Mouse (Mus musculus): ENCODE results near the gene Endog. TPM values are rescaled to one million over a fixed set of nuclear protein-coding genes. Genes with fewer than 3 reads are reported as not detected.
A peak's percentile ranks its signal among the peaks of the same experiment; 100 is the strongest.
"Not testable (repeated sequence)": the region's sequence is repeated elsewhere in the genome, so short reads cannot be mapped to it uniquely, and the experiment has no call there.

Gene Endog
- polyA plus RNA-seq, 1 experiment from 2014 or later: 20.4 TPM

- Histone ChIP-seq H3K27me3 (replicated peaks) (no peaks in the 10 kb centered on the region), H3K4me3 (no peak overlapping the region), H3K9me3 (no peaks in the 10 kb centered on the region), H3K36me3 (replicated peaks) (peaks cover 18% of the 10 kb centered on the region), H3K9ac (no peak overlapping the region), H3K4me1 (peaks cover 28% of the 10 kb centered on the region), H3K27ac (no peak overlapping the region), H3K4me2 (no peak overlapping the region)
- ATAC-seq (replicated peaks): no peak
- WGBS: 89% methylated on average over 8 of the region's 8 CpGs
Observed at GRCm38 (mm10) chr2:30175897-30176296, 4.6 kb downstream of the Endog start.

GRCm38 (mm10) chr2:30176561-30176960, 5.3 kb downstream of the Endog start:
- H3K27me3 ChIP-seq (replicated peaks): no peaks in the 10 kb centered on the region
- 100% methylated on average over 2 of the region's 2 CpGs for WGBS
- no peak overlapping the region for H3K4me2 ChIP-seq
- H3K9ac ChIP-seq: no peak overlapping the region
- peaks cover 28% of the 10 kb centered on the region for H3K4me1 ChIP-seq
- no peak overlapping the region for H3K27ac ChIP-seq
- H3K36me3 ChIP-seq (replicated peaks): peaks cover 18% of the 10 kb centered on the region
- no peak for ATAC-seq (replicated peaks)
- no peaks in the 10 kb centered on the region for H3K9me3 ChIP-seq
- no peak overlapping the region for H3K4me3 ChIP-seq

GRCm38 (mm10) chr2:30177700-30178675, 6.7 kb downstream of the Endog start, which contains the start of gene Spout1:
TSS of gene Spout1 (minus strand) at chr2:30178459.
- Histone ChIP-seq H3K9ac (peak within 1 kb of the TSS; percentile 67), H3K9me3 (no peaks in the 10 kb centered on the region), H3K27ac (peak within 1 kb of the TSS; percentile 40; the same call in 1 of the 2 replicates), H3K4me3 (peak within 1 kb of the TSS; percentile 69), H3K27me3 (replicated peaks) (no peaks in the 10 kb centered on the region), H3K4me1 (peaks cover 17% of the 10 kb centered on the region), H3K36me3 (replicated peaks) (peaks cover 18% of the 10 kb centered on the region), H3K4me2 (peak within 1 kb of the TSS; percentile 78)
- ATAC-seq (replicated peaks): peak; percentile 99
- 3% methylated on average over 54 of the region's 54 CpGs for WGBS

GRCm38 (mm10) chr2:30178711-30179110, 7.4 kb downstream of the Endog start:
- Histone ChIP-seq H3K4me3 (peak overlapping the region; percentile 69), H3K4me2 (peak overlapping the region; percentile 78), H3K36me3 (replicated peaks) (peaks cover 16% of the 10 kb centered on the region), H3K4me1 (peaks cover 15% of the 10 kb centered on the region)
- H3K27ac ChIP-seq; H3K9ac ChIP-seq; H3K9me3 ChIP-seq; H3K27me3 ChIP-seq (replicated peaks): not testable (repeated sequence)
- peak; percentile 22; the same call in 1 of the 2 replicates for ATAC-seq (replicated peaks)
- 44% methylated on average over 7 of the region's 7 CpGs for WGBS

- Histone ChIP-seq H3K9ac (no peak overlapping the region), H3K4me2 (no peak overlapping the region), H3K27ac (no peak overlapping the region), H3K9me3 (no peaks in the 10 kb centered on the region), H3K4me3 (no peak overlapping the region), H3K27me3 (replicated peaks) (no peaks in the 10 kb centered on the region), H3K36me3 (replicated peaks) (no peaks in the 10 kb centered on the region), H3K4me1 (peaks cover 7% of the 10 kb centered on the region)
- 77% methylated on average over 2 of the region's 2 CpGs for WGBS
- no peak for ATAC-seq (replicated peaks)
Observed at GRCm38 (mm10) chr2:30182424-30182823, 11.1 kb downstream of the Endog start.

GRCm38 (mm10) chr2:30183721-30184120, 12.4 kb downstream of the Endog start:
- Histone ChIP-seq H3K27ac (no peak overlapping the region), H3K9me3 (no peaks in the 10 kb centered on the region), H3K4me2 (no peak overlapping the region), H3K36me3 (replicated peaks) (no peaks in the 10 kb centered on the region), H3K27me3 (replicated peaks) (no peaks in the 10 kb centered on the region), H3K9ac (no peak overlapping the region), H3K4me1 (no peaks in the 10 kb centered on the region), H3K4me3 (no peak overlapping the region)
- WGBS: 74% methylated on average over 3 of the region's 3 CpGs
- ATAC-seq (replicated peaks): no peak

GRCm38 (mm10) chr2:30185276-30185675, 14.0 kb downstream of the Endog start:
- Histone ChIP-seq H3K4me3 (no peak overlapping the region), H3K4me1 (no peaks in the 10 kb centered on the region)
- WGBS: 96% methylated on average over 6 of the region's 6 CpGs

GRCm38 (mm10) chr2:30185681-30186080, 14.4 kb downstream of the Endog start:
- Histone ChIP-seq H3K9ac (no peak overlapping the region), H3K27me3 (replicated peaks) (no peaks in the 10 kb centered on the region), H3K4me2 (no peak overlapping the region), H3K27ac (no peak overlapping the region), H3K4me1 (no peaks in the 10 kb centered on the region), H3K36me3 (replicated peaks) (no peaks in the 10 kb centered on the region), H3K9me3 (no peaks in the 10 kb centered on the region), H3K4me3 (no peak overlapping the region)
- ATAC-seq (replicated peaks): no peak
- WGBS: 90% methylated on average over 3 of the region's 3 CpGs

More at GRCm38 (mm10) chr2:30185276-30185675, 14.0 kb downstream of the Endog start:
- Histone ChIP-seq H3K9ac (no peak overlapping the region), H3K4me2 (no peak overlapping the region), H3K27ac (no peak overlapping the region), H3K27me3 (replicated peaks) (no peaks in the 10 kb centered on the region), H3K9me3 (no peaks in the 10 kb centered on the region), H3K36me3 (replicated peaks) (no peaks in the 10 kb centered on the region)
- no peak for ATAC-seq (replicated peaks)

GRCm38 (mm10) chr2:30191790-30192580, 20.7 kb downstream of the Endog start:
- no peak for ATAC-seq (replicated peaks)
- Histone ChIP-seq H3K27ac (no peak overlapping the region), H3K4me1 (no peaks in the 10 kb centered on the region), H3K4me2 (no peak overlapping the region), H3K9ac (no peak overlapping the region), H3K36me3 (replicated peaks) (no peaks in the 10 kb centered on the region), H3K4me3 (no peak overlapping the region), H3K27me3 (replicated peaks) (no peaks in the 10 kb centered on the region), H3K9me3 (no peaks in the 10 kb centered on the region)
- WGBS: 89% methylated on average over 12 of the region's 12 CpGs

GRCm38 (mm10) chr2:30194656-30195055, 23.4 kb downstream of the Endog start:
- H3K4me3 ChIP-seq: no peak overlapping the region
- 77% methylated on average over 3 of the region's 3 CpGs for WGBS
- no peaks in the 10 kb centered on the region for H3K4me1 ChIP-seq
- no peak overlapping the region for H3K27ac ChIP-seq
- ATAC-seq (replicated peaks): no peak
- no peaks in the 10 kb centered on the region for H3K9me3 ChIP-seq
- H3K27me3 ChIP-seq (replicated peaks): no peaks in the 10 kb centered on the region
- H3K36me3 ChIP-seq (replicated peaks): no peaks in the 10 kb centered on the region
- no peak overlapping the region for H3K4me2 ChIP-seq
- H3K9ac ChIP-seq: no peak overlapping the region

GRCm38 (mm10) chr2:30198021-30198420, 26.7 kb downstream of the Endog start:
- no peaks in the 10 kb centered on the region for H3K27me3 ChIP-seq (replicated peaks)
- 76% methylated on average over 4 of the region's 4 CpGs for WGBS

GRCm38 (mm10) chr2:30199984-30200383, 28.7 kb downstream of the Endog start:
- Histone ChIP-seq H3K4me3 (no peak overlapping the region), H3K4me2 (no peak overlapping the region), H3K4me1 (peaks cover 8% of the 10 kb centered on the region), H3K9ac (no peak overlapping the region), H3K36me3 (replicated peaks) (no peaks in the 10 kb centered on the region), H3K27ac (no peak overlapping the region), H3K9me3 (no peaks in the 10 kb centered on the region), H3K27me3 (replicated peaks) (no peaks in the 10 kb centered on the region)
- WGBS: 73% methylated on average over 1 of the region's 1 CpGs
- ATAC-seq (replicated peaks): no peak

More at GRCm38 (mm10) chr2:30198021-30198420, 26.7 kb downstream of the Endog start:
- H3K9ac ChIP-seq: no peak overlapping the region
- no peak overlapping the region for H3K27ac ChIP-seq
- no peak for ATAC-seq (replicated peaks)
- no peaks in the 10 kb centered on the region for H3K4me1 ChIP-seq
- no peaks in the 10 kb centered on the region for H3K36me3 ChIP-seq (replicated peaks)
- H3K4me3 ChIP-seq: no peak overlapping the region
- no peak overlapping the region for H3K4me2 ChIP-seq
- H3K9me3 ChIP-seq: no peaks in the 10 kb centered on the region

Data from midbrain, embryonic 15.5 days (tissue).